Mouse (Mus musculus) embryonic facial prominence, embryonic 14.5 days (tissue): Measurements from ENCODE around the gene Iqgap2. TPM values are rescaled to one million over a fixed set of nuclear protein-coding genes. Genes with fewer than 3 reads are reported as not detected.

Experiments
- ATAC-seq: fragments of 200-750 bp; cut with Nextera tagmentation; 2 replicates; pipeline ENCODE4 v1.8.0; 2017; ENCODE audit warnings: low read depth, moderate number of reproducible peaks, moderate TSS enrichment
- DNase-seq: peaks from one replicate; pipeline ENCODE4 v3.0.0-alpha.2; 2015; ENCODE audit warnings: low spot score
- H3K27ac ChIP-seq: fragments of 300-500 bp; sonication (generic); replicated peaks from 2 replicates; pipeline ENCODE4 v1.5.1; 2014; ENCODE audit warnings: low read depth, mild to moderate bottlenecking, low read length, moderate library complexity
- H3K27me3 ChIP-seq: fragments of 300-500 bp; sonication (generic); replicated peaks from 2 replicates; pipeline ENCODE4 v1.6.1; 2014; ENCODE audit warnings: low read length; ENCODE audit not compliant: control insufficient read depth, insufficient read depth
- H3K36me3 ChIP-seq: fragments of 300-500 bp; sonication (generic); 2 replicates; pipeline ENCODE4 v1.6.1; 2014; ENCODE audit warnings: low read length, mixed read lengths; ENCODE audit not compliant: control insufficient read depth, insufficient read depth
- H3K4me1 ChIP-seq: fragments of 300-500 bp; sonication (generic); 2 replicates; pipeline ENCODE4 v1.6.1; 2014; ENCODE audit warnings: antibody characterized with exemption, low read length; ENCODE audit not compliant: control insufficient read depth, insufficient read depth
- H3K4me2 ChIP-seq: fragments of 300-500 bp; sonication (generic); 2 replicates; pipeline ENCODE4 v1.6.1; 2014; ENCODE audit warnings: low read depth, mild to moderate bottlenecking, low read length, moderate library complexity, mixed read lengths
- H3K4me3 ChIP-seq: fragments of 300-500 bp; sonication (generic); 2 replicates; pipeline ENCODE4 v1.5.1; 2014; ENCODE audit warnings: low read depth, mild to moderate bottlenecking, low read length
- H3K9ac ChIP-seq: fragments of 300-500 bp; sonication (generic); 2 replicates; pipeline ENCODE4 v1.6.1; 2014; ENCODE audit warnings: low read depth, mild to moderate bottlenecking, low read length, moderate library complexity, mixed read lengths
- H3K9me3 ChIP-seq: fragments of 300-500 bp; sonication (generic); 2 replicates; pipeline ENCODE4 v1.6.1; 2016; ENCODE audit warnings: low read length; ENCODE audit not compliant: control insufficient read depth
- WGBS: fragments of 180-500 bp; shearing (Covaris S2); extraction: QIAGEN DNeasy Blood & Tissue Kit; methylation state at CpG from one replicate; pipeline ENCODE4 v1.1.7; 2014; 5-methylcytosine and 5-hydroxymethylcytosine counted together
- polyA plus RNA-seq: library from polyadenylated mRNA; unstranded; fragments of >200 nt; fragmentation: Nextera tagmentation; extraction: Ambion mirVana; gene quantifications from 2 replicates; pipeline ENCODE4 v1.2.1, GENCODE M21; 2014

The Iqgap2 gene
- polyA plus RNA-seq, 1 experiment from 2014 or later = 13.7 TPM

DNA sequence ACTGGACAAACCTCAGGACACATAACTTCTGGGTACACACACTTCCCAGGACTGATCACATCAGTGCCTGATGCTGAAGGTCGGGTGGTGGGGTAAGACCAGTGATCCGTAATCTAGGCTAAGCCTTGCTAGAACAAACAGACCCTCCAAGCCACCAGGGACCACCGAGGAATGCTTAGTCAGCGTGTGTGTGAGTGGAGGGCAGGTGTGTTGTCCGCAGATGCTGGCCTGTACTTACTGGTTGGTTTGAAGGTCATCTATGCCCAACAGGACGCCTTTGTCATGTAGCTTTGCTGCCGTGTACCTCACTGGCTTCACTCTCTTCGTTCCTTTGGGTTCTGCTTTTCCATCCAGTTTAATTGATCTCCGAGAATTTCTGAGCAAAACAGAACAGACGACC lies 262.0 kb downstream of the Iqgap2 start:
- no peak for ATAC-seq
- H3K36me3 ChIP-seq = peaks cover 22% of the 10 kb centered on the region
- 87% methylated on average over 10 of the region's 10 CpGs for WGBS

DNA sequence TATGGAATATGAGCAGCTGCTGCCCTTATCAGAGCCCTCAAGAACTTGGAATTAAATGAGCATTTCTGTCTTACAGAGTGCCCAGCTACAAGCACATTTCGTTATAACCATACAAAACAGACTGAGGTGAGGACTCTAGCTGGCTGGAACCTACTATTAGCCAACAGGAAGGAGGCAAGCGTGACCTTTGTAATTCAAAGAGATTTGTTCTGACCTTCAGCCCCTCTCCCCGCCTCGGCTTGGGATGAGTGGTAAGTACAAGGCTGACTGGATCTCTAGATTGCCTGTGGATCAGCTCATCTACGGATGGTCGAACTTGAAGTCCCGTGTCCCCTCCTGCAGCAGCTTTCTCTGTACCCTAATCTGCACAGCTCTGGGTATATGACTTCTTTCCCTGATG lies 265.0 kb downstream of the Iqgap2 start:
- no peak overlapping the region for H3K4me2 ChIP-seq
- DNase-seq (no peak), ATAC-seq (no peak)
- H3K27me3 ChIP-seq = no peaks in the 10 kb centered on the region
- H3K4me1 ChIP-seq = no peaks in the 10 kb centered on the region
- peaks cover 21% of the 10 kb centered on the region for H3K36me3 ChIP-seq
- WGBS = 58% methylated on average over 7 of the region's 7 CpGs
- H3K9ac ChIP-seq = no peak overlapping the region
- no peaks in the 10 kb centered on the region for H3K9me3 ChIP-seq
- H3K27ac ChIP-seq = no peak overlapping the region
- no peak overlapping the region for H3K4me3 ChIP-seq

More for the DNA sequence above, 262.0 kb downstream of the Iqgap2 start:
- no peaks in the 10 kb centered on the region for H3K4me1 ChIP-seq
- no peaks in the 10 kb centered on the region for H3K9me3 ChIP-seq
- no peak overlapping the region for H3K27ac ChIP-seq
- no peak for DNase-seq
- no peak overlapping the region for H3K4me3 ChIP-seq
- H3K4me2 ChIP-seq = no peak overlapping the region
- H3K27me3 ChIP-seq = no peaks in the 10 kb centered on the region
- no peak overlapping the region for H3K9ac ChIP-seq

DNA sequence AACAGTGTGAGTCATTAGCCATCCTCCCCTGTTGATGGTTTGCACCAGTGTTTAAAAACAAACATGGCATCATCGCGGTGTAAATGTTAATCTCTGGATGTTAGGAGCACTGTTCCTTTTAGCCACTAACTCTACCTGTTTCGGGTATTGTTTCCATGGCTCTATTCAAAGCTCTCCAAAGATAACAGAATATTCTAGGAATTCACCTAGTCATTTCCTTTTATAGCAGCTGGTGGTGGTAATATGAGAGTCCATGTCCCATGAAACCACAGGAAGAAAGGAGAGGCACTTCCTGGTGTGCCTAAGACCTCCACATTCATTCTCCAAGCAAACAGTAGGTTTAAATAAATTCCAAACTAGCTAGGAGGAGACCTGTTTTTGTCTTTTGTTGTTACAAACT lies 268.7 kb downstream of the Iqgap2 start:
- Histone ChIP-seq H3K4me1 (no peaks in the 10 kb centered on the region), H3K9me3 (no peaks in the 10 kb centered on the region), H3K4me3 (no peak overlapping the region), H3K9ac (no peak overlapping the region), H3K27me3 (no peaks in the 10 kb centered on the region), H3K4me2 (no peak overlapping the region), H3K36me3 (peaks cover 4% of the 10 kb centered on the region; the same call in 1 of the 2 replicates), H3K27ac (no peak overlapping the region)
- WGBS = 74% methylated on average over 3 of the region's 3 CpGs
- no peak for DNase-seq
- no peak for ATAC-seq

DNA sequence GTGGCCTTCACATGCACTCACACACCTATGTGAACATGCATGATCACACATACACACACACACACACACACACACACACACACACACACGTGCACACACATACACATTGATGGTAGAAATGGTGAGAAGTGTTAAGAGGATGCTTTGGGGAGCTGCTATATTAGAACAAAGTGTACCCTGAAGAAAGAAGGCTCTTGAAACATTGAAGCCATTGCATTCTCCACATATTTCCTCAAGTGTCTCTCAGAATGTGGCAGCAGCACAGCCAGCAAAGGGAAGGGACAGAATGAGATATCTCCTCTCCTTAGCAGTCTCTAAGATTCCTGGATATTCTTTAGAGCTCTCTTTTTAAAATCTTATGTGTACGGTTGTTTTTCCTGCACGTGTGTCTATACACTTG lies 270.2 kb downstream of the Iqgap2 start:
- 85% methylated on average over 3 of the region's 3 CpGs for WGBS
- ATAC-seq = no peak
- H3K27me3 ChIP-seq = no peaks in the 10 kb centered on the region
- no peak overlapping the region for H3K9ac ChIP-seq
- no peaks in the 10 kb centered on the region for H3K36me3 ChIP-seq
- no peak overlapping the region for H3K4me3 ChIP-seq
- H3K4me2 ChIP-seq = no peak overlapping the region
- no peak for DNase-seq
- no peak overlapping the region for H3K27ac ChIP-seq
- H3K4me1 ChIP-seq = peaks cover 4% of the 10 kb centered on the region
- no peaks in the 10 kb centered on the region for H3K9me3 ChIP-seq

DNA sequence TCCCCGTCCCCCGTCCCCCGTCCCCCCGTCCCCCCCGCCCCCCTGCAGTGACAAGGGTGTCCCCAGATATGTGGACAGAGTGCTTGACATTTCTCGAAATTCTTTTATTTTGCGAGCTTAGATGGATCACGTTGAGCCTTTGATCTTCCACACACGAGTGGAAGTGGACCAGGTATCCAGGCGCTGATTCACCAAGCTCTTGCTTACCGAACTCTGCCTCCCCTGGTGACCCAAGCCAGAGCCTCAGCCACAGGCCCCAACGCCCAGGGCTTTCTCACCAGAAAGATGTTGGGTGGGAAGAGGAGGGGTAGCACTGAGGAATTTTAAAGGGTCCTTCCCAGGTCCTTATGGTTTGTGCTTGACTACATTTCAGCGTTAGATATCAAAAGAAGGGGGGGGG lies 272.9 kb downstream of the Iqgap2 start:
- Histone ChIP-seq H3K4me1 (peaks cover 18% of the 10 kb centered on the region), H3K27me3 (no peaks in the 10 kb centered on the region), H3K27ac (peak overlapping the region; percentile 78), H3K4me3 (peak overlapping the region; percentile 85), H3K9me3 (no peaks in the 10 kb centered on the region), H3K4me2 (peak overlapping the region; percentile 76), H3K9ac (peak overlapping the region; percentile 93), H3K36me3 (no peaks in the 10 kb centered on the region)
- ATAC-seq = no peak
- 3% methylated on average over 13 of the region's 13 CpGs for WGBS
- no peak for DNase-seq

DNA sequence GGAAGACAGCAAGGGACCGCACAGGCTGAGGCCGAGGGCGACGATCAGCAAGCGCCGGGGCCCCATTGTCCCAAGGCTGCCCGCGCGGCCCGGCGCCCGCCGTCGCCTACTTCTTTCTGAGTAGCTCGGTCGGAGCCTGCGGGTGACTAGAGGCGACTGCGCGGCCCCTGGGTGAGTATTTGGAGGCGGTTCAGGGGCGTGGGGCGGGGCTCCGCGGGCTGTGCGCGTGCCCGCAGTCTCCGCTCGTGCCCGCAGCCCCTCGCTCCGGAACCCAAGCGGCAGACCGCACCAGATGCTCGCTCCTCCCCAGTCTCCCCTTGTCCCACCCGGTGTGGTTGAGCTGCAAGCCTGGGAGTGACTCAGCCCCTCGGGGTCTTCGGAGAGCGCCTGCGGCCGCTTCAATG lies 273.4 kb downstream of the Iqgap2 start, which contains the start of gene F2r:
Gene F2r, minus strand, starts transcription at position 179 of the 404 bp plus-strand sequence.
- H3K27ac ChIP-seq = peak within 1 kb of the TSS; percentile 78
- H3K4me1 ChIP-seq = peaks cover 18% of the 10 kb centered on the region
- H3K9ac ChIP-seq = peak within 1 kb of the TSS; percentile 93
- peak; percentile 94 for DNase-seq
- no peaks in the 10 kb centered on the region for H3K36me3 ChIP-seq
- H3K9me3 ChIP-seq = no peaks in the 10 kb centered on the region
- peak within 1 kb of the TSS; percentile 76 for H3K4me2 ChIP-seq
- WGBS = 3% methylated on average over 6 of the region's 42 CpGs
- peak; percentile 94 for ATAC-seq
- H3K4me3 ChIP-seq = peak within 1 kb of the TSS; percentile 85
- no peaks in the 10 kb centered on the region for H3K27me3 ChIP-seq

DNA sequence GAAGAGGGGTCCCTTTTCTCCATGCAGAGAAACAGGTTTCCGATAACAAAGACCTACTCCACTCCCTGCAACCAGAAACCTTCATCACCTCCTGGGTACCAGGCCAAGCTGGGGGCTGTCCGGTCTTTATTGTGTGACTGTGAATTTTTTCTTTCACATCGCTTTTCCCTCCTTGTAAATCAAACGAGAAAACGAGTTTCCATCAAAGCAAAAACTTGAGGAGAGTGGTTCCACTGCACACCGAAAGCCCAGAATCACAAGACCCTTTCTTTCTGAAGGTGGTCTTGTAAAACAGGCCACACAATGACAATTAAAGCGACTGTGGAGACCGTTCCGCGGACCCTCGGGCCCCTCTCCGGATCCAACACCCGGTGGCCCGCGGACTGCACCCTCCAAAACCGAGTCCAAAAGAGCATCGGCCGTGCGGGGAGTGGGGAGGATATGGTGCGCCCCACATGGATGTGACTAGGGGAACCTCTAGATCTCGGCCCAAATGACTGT lies 274.0 kb downstream of the Iqgap2 start:
- DNase-seq (no peak), ATAC-seq (peak; percentile 31)
- Histone ChIP-seq H3K9ac (peak overlapping the region; percentile 93), H3K27me3 (no peaks in the 10 kb centered on the region), H3K4me1 (peaks cover 18% of the 10 kb centered on the region), H3K27ac (peak overlapping the region; percentile 78), H3K9me3 (no peaks in the 10 kb centered on the region), H3K4me2 (peak overlapping the region; percentile 76), H3K4me3 (peak overlapping the region; percentile 85), H3K36me3 (peaks cover 3% of the 10 kb centered on the region; the same call in 1 of the 2 replicates)
- 0% methylated on average over 20 of the region's 21 CpGs for WGBS

DNA sequence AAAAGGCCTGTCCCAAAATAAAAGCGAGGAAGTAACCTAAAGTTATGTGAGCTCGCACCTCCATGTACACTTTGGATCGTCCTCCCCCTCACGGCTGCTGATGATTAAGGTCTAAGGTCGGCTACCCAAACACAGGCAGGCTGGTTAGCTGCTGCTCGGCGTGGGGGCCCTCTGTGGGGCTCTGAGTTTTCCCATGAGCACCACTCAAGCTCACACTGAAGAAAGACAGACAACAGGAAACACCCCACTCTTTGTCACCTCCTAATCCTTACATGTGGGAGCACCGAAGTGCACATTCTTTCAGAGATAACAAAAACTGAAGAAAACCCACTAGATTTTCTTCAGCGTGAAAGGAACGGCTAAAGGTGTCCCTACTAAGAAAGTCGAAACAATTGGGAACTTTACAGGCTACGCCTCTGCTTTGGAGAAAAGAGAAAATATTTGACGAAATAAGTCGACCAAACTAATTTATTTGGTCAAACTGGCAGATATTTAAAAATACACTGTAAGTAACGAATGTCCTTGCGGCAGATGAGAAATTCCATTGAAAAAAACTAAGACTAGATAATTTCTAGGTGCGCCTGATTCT lies 274.5 kb downstream of the Iqgap2 start:
- DNase-seq (no peak), ATAC-seq (no peak)
- WGBS = 5% methylated on average over 17 of the region's 17 CpGs
- Histone ChIP-seq H3K27me3 (no peaks in the 10 kb centered on the region), H3K36me3 (peaks cover 3% of the 10 kb centered on the region; the same call in 1 of the 2 replicates), H3K4me2 (peak overlapping the region; percentile 76), H3K27ac (no peak overlapping the region; the same call in 1 of the 2 replicates), H3K4me3 (peak overlapping the region; percentile 85), H3K9ac (peak overlapping the region; percentile 93), H3K9me3 (no peaks in the 10 kb centered on the region), H3K4me1 (peaks cover 18% of the 10 kb centered on the region)

DNA sequence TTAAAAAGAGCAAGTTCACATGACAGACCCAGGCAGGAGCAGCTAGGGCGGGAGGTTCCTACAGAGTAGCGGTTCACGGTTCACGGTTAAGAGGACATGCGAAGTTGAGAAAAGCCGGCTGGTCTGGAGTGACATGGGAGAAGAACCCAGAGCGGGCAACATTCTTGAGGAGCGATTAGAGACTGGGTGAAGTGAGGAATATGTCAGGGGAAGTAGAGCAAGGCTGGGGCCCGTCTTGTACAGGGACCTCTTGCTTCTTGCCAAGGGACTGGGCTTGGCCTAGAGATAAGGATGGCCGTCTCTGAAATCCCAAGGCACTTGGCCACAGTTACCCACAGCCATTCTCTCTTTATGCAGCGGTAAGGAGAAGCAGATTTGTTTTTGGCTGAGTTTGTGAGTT lies 275.2 kb downstream of the Iqgap2 start:
- Histone ChIP-seq H3K9ac (peak overlapping the region; percentile 93), H3K4me2 (peak overlapping the region; percentile 76), H3K4me3 (peak overlapping the region; percentile 85), H3K27ac (no peak overlapping the region), H3K27me3 (no peaks in the 10 kb centered on the region), H3K36me3 (peaks cover 4% of the 10 kb centered on the region; the same call in 1 of the 2 replicates), H3K4me1 (peaks cover 18% of the 10 kb centered on the region), H3K9me3 (no peaks in the 10 kb centered on the region)
- WGBS = 40% methylated on average over 11 of the region's 11 CpGs
- ATAC-seq = no peak
- DNase-seq = no peak
